Mouse (Mus musculus) brain, embryonic 18.5 days (tissue): ENCODE measurements around the gene Ksr1.

Experiments used
- DNase-seq: peaks from one replicate; pipeline ENCODE4 v3.0.0-alpha.2; 2012; ENCODE audit warnings: low read depth, low spot score

Gene Ksr1

GRCm38 (mm10) chr11:79044798-79045197, 101.4 kb downstream of the Ksr1 start:
- DNase-seq: no peak

GRCm38 (mm10) chr11:79041908-79042430, 104.2 kb downstream of the Ksr1 start:
- no peak for DNase-seq

GRCm38 (mm10) chr11:79039488-79039887, 106.7 kb downstream of the Ksr1 start:
- no peak for DNase-seq

- no peak for DNase-seq
Observed at GRCm38 (mm10) chr11:79037555-79037954, 108.7 kb downstream of the Ksr1 start.

- no peak for DNase-seq
Observed at GRCm38 (mm10) chr11:79036324-79036723, 109.9 kb downstream of the Ksr1 start.

- no peak for DNase-seq
Observed at GRCm38 (mm10) chr11:79033636-79034035, 112.6 kb downstream of the Ksr1 start.

GRCm38 (mm10) chr11:79033021-79033420, 113.2 kb downstream of the Ksr1 start:
- no peak for DNase-seq

- no peak for DNase-seq
Observed at GRCm38 (mm10) chr11:79031452-79031746, 114.8 kb downstream of the Ksr1 start.

- DNase-seq: peak; percentile 64
Observed at GRCm38 (mm10) chr11:79030570-79031451, 115.4 kb downstream of the Ksr1 start.

GRCm38 (mm10) chr11:79023751-79024150, 122.5 kb downstream of the Ksr1 start:
- no peak for DNase-seq

- no peak for DNase-seq
Observed at GRCm38 (mm10) chr11:79023342-79023741, 122.9 kb downstream of the Ksr1 start.

GRCm38 (mm10) chr11:79022836-79023235, 123.4 kb downstream of the Ksr1 start:
- DNase-seq: no peak

GRCm38 (mm10) chr11:79020535-79021045, 125.6 kb downstream of the Ksr1 start:
- DNase-seq: no peak

- no peak for DNase-seq
Observed at GRCm38 (mm10) chr11:79019839-79020534, 126.2 kb downstream of the Ksr1 start.

GRCm38 (mm10) chr11:79018954-79019704, 127.1 kb downstream of the Ksr1 start:
- DNase-seq: no peak

- no peak for DNase-seq
Observed at GRCm38 (mm10) chr11:79017161-79017606, 129.0 kb downstream of the Ksr1 start.

- DNase-seq: no peak
Observed at GRCm38 (mm10) chr11:79016236-79016635, 130.0 kb downstream of the Ksr1 start.

- no peak for DNase-seq
Observed at GRCm38 (mm10) chr11:79015660-79016215, 130.5 kb downstream of the Ksr1 start.

- DNase-seq: no peak
Observed at GRCm38 (mm10) chr11:79014602-79015325, 131.4 kb downstream of the Ksr1 start.

- no peak for DNase-seq
Observed at GRCm38 (mm10) chr11:79013806-79014205, 132.4 kb downstream of the Ksr1 start.

- DNase-seq: no peak
Observed at GRCm38 (mm10) chr11:79013056-79013455, 133.2 kb downstream of the Ksr1 start.
